Mouse (Mus musculus) MEL (cell line): ENCODE results near the gene Magel2. TPM values are rescaled to one million over a fixed set of nuclear protein-coding genes. Genes with fewer than 3 reads are reported as not detected.

Experiments
- DNase-seq: peaks from one replicate; pipeline ENCODE4 v3.0.0; 2011; ENCODE audit warnings: low read depth, low spot score
- H3K27ac ChIP-seq: 2 replicates; pipeline ENCODE4 v1.5.1; 2012; ENCODE audit warnings: low read depth, mild to moderate bottlenecking, control low read depth, low read length, moderate library complexity; ENCODE audit not compliant: control insufficient read depth
- H3K27me3 ChIP-seq, 2 experiments: fragments of 150-350 bp in 1 of 2; sonication (generic) in 1 of 2; 2 replicates each; pipeline ENCODE4 v1.6.1; 2012; ENCODE audit warnings: low read length in 2 of 2, mild to moderate bottlenecking in 2 of 2, improper control_type of control experiment in 1 of 2, moderate library complexity in 1 of 2; ENCODE audit not compliant: insufficient read depth in 2 of 2, control insufficient read depth in 1 of 2
- H3K36me3 ChIP-seq, 2 experiments: 2 replicates each; pipeline ENCODE4 v1.6.1; 2012 to 2014; ENCODE audit warnings: low read length in 2 of 2, improper control_type of control experiment in 1 of 2, inconsistent platforms in 1 of 2, mild to moderate bottlenecking in 1 of 2; ENCODE audit not compliant: insufficient read depth in 2 of 2, control insufficient read depth in 1 of 2
- H3K4me1 ChIP-seq, 2 experiments: fragments of 150-350 bp in 1 of 2; sonication (generic) in 1 of 2; 2 replicates each; pipeline ENCODE4 v1.6.1; 2012; ENCODE audit warnings: low read length in 2 of 2, improper control_type of control experiment in 1 of 2, mild to moderate bottlenecking in 1 of 2; ENCODE audit not compliant: insufficient read depth in 2 of 2, control insufficient read depth in 1 of 2
- H3K4me3 ChIP-seq, 2 experiments: fragments of 150-350 bp in 1 of 2; sonication (generic) in 1 of 2; 2 replicates each; pipeline ENCODE4 v1.5.1; 2012; ENCODE audit warnings: low read depth in 2 of 2, low read length in 2 of 2, mild to moderate bottlenecking in 2 of 2, moderate library complexity in 2 of 2, control low read depth in 1 of 2, improper control_type of control experiment in 1 of 2; ENCODE audit not compliant: control insufficient read depth in 1 of 2, insufficient read depth in 1 of 2
- H3K79me2 ChIP-seq: 2 replicates; pipeline ENCODE4 v1.6.1; 2012; ENCODE audit warnings: mild to moderate bottlenecking, low read length, moderate library complexity; ENCODE audit not compliant: control insufficient read depth, poor library complexity, insufficient read depth
- H3K9ac ChIP-seq: 2 replicates; pipeline ENCODE4 v1.6.1; 2012; ENCODE audit warnings: low read depth, mild to moderate bottlenecking, control low read depth, low read length, moderate library complexity; ENCODE audit not compliant: control insufficient read depth, poor library complexity, severe bottlenecking
- H3K9me3 ChIP-seq: fragments of 150-350 bp; sonication (generic); replicated peaks from 2 replicates; pipeline ENCODE4 v1.6.1; 2012; ENCODE audit warnings: mild to moderate bottlenecking, low read length, improper control_type of control experiment, moderate library complexity; ENCODE audit not compliant: insufficient read depth
- CHD1 ChIP-seq: IDR thresholded peaks from 2 replicates; pipeline ENCODE4 v1.6.1; 2012; ENCODE audit warnings: low read depth, mild to moderate bottlenecking, inconsistent platforms, low read length, improper control_type of control experiment
- CTCF ChIP-seq, 3 experiments: IDR thresholded peaks in 2 of 3; conservative IDR thresholded peaks in 1 of 3; 2 replicates each; pipeline ENCODE4 v1.5.1; 2011 to 2012; ENCODE audit warnings: low read length in 3 of 3, low read depth in 2 of 3, mild to moderate bottlenecking in 2 of 3, improper control_type of control experiment in 1 of 3, inconsistent platforms in 1 of 3, mixed read lengths in 1 of 3, moderate library complexity in 1 of 3; ENCODE audit not compliant: control insufficient read depth in 1 of 3, insufficient read depth in 1 of 3, poor library complexity in 1 of 3, severe bottlenecking in 1 of 3
- E2F4 ChIP-seq: IDR thresholded peaks from 2 replicates; pipeline ENCODE4 v1.6.1; 2011; ENCODE audit warnings: low read depth, low read length, improper control_type of control experiment, borderline replicate concordance
- EP300 ChIP-seq, 2 experiments: IDR thresholded peaks; 2 replicates each; pipeline ENCODE4 v1.6.1; 2011; ENCODE audit warnings: improper control_type of control experiment in 2 of 2, low read length in 2 of 2, low read depth in 1 of 2, mild to moderate bottlenecking in 1 of 2
- GATA1 ChIP-seq: IDR thresholded peaks from 2 replicates; pipeline ENCODE4 v1.6.1; 2011; ENCODE audit warnings: low read depth, low read length, improper control_type of control experiment
- MAZ ChIP-seq: IDR thresholded peaks from 2 replicates; pipeline ENCODE4 v1.6.1; 2012; ENCODE audit warnings: low read depth, mild to moderate bottlenecking, inconsistent platforms, low read length, improper control_type of control experiment
- MEF2A ChIP-seq: IDR thresholded peaks from 2 replicates; pipeline ENCODE4 v1.6.1; 2014; ENCODE audit warnings: low read depth, mild to moderate bottlenecking, inconsistent platforms, low read length, improper control_type of control experiment; ENCODE audit not compliant: poor library complexity, insufficient replicate concordance, severe bottlenecking; ENCODE audit errors: extremely low read depth
- MXI1 ChIP-seq: IDR thresholded peaks from 2 replicates; pipeline ENCODE4 v1.6.1; 2011; ENCODE audit warnings: mild to moderate bottlenecking, low read depth, low read length, improper control_type of control experiment
- NELFE ChIP-seq: IDR thresholded peaks from 2 replicates; pipeline ENCODE4 v1.6.1; 2011; ENCODE audit warnings: low read depth, low read length, improper control_type of control experiment
- NRF1 ChIP-seq: IDR thresholded peaks from 2 replicates; pipeline ENCODE4 v1.6.1; 2014; ENCODE audit warnings: low read depth, mild to moderate bottlenecking, inconsistent platforms, low read length, improper control_type of control experiment, moderate library complexity; ENCODE audit not compliant: poor library complexity, insufficient read depth, severe bottlenecking
- POLR2AphosphoS2 ChIP-seq: IDR thresholded peaks from 2 replicates; pipeline ENCODE4 v1.6.1; 2011; ENCODE audit warnings: low read length, improper control_type of control experiment
- POLR2AphosphoS5 ChIP-seq: IDR thresholded peaks from 2 replicates; pipeline ENCODE4 v1.6.1; 2012; ENCODE audit warnings: low read depth, borderline replicate concordance, mild to moderate bottlenecking, inconsistent platforms, low read length, moderate library complexity, mixed read lengths
- RAD21 ChIP-seq: IDR thresholded peaks from 2 replicates; pipeline ENCODE4 v1.6.1; 2011; ENCODE audit warnings: mild to moderate bottlenecking, low read depth, low read length, improper control_type of control experiment
- SMC3 ChIP-seq: IDR thresholded peaks from 2 replicates; pipeline ENCODE4 v1.6.1; 2011; ENCODE audit warnings: low read depth, low read length, improper control_type of control experiment
- TBP ChIP-seq: IDR thresholded peaks from 2 replicates; pipeline ENCODE4 v1.8.0; 2011; ENCODE audit warnings: low read depth, low read length, improper control_type of control experiment
- TCF12 ChIP-seq: IDR thresholded peaks from 2 replicates; pipeline ENCODE4 v1.6.1; 2014; ENCODE audit warnings: low read depth, mild to moderate bottlenecking, inconsistent platforms, low read length, improper control_type of control experiment, moderate library complexity
- USF1 ChIP-seq: IDR thresholded peaks from 2 replicates; pipeline ENCODE4 v1.6.1; 2014; ENCODE audit warnings: low read depth, mild to moderate bottlenecking, inconsistent platforms, low read length, improper control_type of control experiment, moderate library complexity
- ZMIZ1 ChIP-seq: IDR thresholded peaks from 2 replicates; pipeline ENCODE4 v1.6.1; 2012; ENCODE audit warnings: low read depth, mild to moderate bottlenecking, inconsistent platforms, low read length, improper control_type of control experiment, moderate library complexity
- polyA plus RNA-seq, 2 experiments: library from polyadenylated mRNA; stranded (reverse) in 1 of 2; unstranded in 1 of 2; fragments of >175 nt in 1 of 2; fragments of >200 nt in 1 of 2; gene quantifications; 2 replicates each; pipeline versions ENCODE4 v1.2.1 to v1.2.4; 2012; ENCODE audit warnings: low replicate concordance in 2 of 2, low read depth in 1 of 2; ENCODE audit not compliant: insufficient read length in 2 of 2, insufficient read depth in 1 of 2, missing spikeins in 1 of 2
- total RNA-seq: library from RNA; depleted of rRNA; stranded (reverse); fragments of 300-350 nt; gene quantifications from 2 replicates; pipeline ENCODE4 v1.2.3, GENCODE M21; 2012

Gene Magel2
- total and polyA plus RNA-seq, 3 experiments, result not detected

DNA sequence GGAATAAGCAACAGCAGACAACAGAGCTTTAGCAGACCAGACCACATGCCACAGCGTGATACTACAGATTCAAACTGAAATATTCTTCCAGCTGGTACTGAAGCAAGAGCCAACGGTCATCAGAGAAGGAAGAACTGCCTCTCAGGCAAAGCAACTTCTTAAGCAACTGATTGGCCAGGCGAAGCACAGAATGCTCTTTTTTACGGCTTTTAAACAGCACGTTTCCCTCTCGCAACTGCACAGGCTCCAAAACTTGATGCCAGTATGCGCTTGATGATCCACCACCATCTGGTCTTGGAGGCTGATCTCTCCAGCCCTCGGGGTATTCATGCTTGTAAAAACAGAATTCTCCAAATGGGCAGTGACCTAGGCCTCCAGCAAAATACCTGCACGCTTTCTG is 41.5 kb downstream of the Magel2 start:
- Histone ChIP-seq H3K9ac (no peak overlapping the region), H3K4me3 (no peak overlapping the region), H3K79me2 (no peaks in the 10 kb centered on the region), H3K27ac (no peak overlapping the region), H3K4me1 (no peaks in the 10 kb centered on the region), H3K36me3 (no peaks in the 10 kb centered on the region), H3K9me3 (no peaks in the 10 kb centered on the region), H3K27me3 (no peaks in the 10 kb centered on the region)
- DNase-seq, result no peak
- TF ChIP-seq USF1 (no peak), CTCF (IDR thresholded peaks at IDR 0.05 in 2 of 3, conservative IDR thresholded peaks at IDR 0.05 in 1 of 3; ENCODE audit: control insufficient read depth in 1 of 3, insufficient read depth in 1 of 3, low read depth in 2 of 3, low read length in 3 of 3, poor library complexity in 1 of 3, severe bottlenecking in 1 of 3) (no peak)

DNA sequence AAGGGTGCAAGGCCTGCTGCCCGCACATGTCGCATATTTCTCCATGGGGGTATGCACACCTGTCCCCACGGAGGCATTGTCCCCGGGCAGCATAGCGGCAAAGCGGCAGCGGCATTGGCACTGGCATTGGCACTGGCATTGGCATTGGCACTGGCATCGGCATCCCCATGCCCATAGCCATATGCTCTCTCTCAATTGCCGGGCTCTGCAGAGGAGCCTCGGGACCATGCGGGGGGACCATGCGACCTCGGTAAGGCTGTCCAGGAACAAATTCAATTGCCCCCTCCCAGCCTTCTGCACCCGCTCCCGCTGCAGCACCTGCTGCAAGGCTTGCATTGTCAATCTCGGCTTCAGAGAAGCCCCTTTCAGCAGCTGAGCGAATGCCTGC is 42.3 kb downstream of the Magel2 start:
- H3K79me2 ChIP-seq, result no peaks in the 10 kb centered on the region
- TF ChIP-seq TCF12 (no peak), POLR2AphosphoS5 (no peak), NRF1 (no peak), E2F4 (no peak), ZMIZ1 (no peak)
- no peaks in the 10 kb centered on the region for H3K9me3 ChIP-seq
- no peak overlapping the region for H3K9ac ChIP-seq
- no peak for DNase-seq
- H3K36me3 ChIP-seq, result no peaks in the 10 kb centered on the region
- H3K4me1 ChIP-seq, result no peaks in the 10 kb centered on the region
- H3K27me3 ChIP-seq, result no peaks in the 10 kb centered on the region
- H3K27ac ChIP-seq, result no peak overlapping the region
- H3K4me3 ChIP-seq, result no peak overlapping the region

DNA sequence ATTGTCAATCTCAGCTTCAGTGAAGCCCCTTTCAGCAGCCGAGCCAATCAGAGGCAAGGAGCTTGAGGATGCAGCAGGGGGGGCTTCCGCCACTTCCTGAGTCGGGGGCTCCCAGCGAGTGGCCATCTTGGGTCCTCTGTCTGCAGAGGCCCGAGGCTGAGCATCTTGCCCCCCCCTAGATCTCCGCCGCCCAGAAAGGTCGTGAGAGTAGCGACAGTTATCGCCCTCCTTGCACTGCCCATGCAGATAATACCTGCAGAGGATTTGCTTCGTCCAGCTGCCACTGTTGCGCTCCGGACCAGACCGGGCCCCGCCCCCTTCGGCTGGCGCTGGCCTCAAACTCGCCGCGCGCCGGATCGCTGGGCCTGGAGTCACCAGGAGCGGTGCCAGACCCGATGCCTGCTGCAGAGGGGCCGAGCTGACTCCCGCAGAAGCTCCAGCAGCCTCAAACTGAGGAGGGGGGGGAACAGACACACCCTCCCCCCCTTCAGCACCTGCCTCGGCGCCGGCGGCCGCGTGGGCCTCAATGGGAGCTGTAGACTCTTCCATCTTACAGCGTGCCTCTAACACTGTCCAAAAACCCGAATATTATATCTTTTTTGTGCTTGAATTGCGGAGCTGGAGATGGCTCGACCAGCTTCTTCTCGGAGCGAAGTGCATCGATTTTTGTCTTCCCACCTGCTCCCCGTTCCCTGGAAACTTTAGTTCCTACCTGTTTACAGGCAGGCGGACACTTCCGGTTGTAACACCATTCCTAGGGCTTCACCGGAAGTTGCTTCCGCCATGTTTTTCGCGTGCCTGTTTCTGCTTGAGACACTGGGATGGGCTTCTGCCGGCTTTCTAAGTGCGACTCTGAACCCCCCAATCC is 42.9 kb downstream of the Magel2 start, which contains the start of gene Mkrn3:
TSS of gene Mkrn3 (minus strand) at position 647 of the 868 bp plus-strand sequence.
- H3K4me1 ChIP-seq, result no peaks in the 10 kb centered on the region
- H3K36me3 ChIP-seq, result no peaks in the 10 kb centered on the region
- no peak within 1 kb of the TSS for H3K27ac ChIP-seq
- H3K9ac ChIP-seq, result no peak within 1 kb of the TSS
- H3K79me2 ChIP-seq, result no peaks in the 10 kb centered on the region
- no peak within 1 kb of the TSS for H3K4me3 ChIP-seq
- H3K27me3 ChIP-seq, result no peaks in the 10 kb centered on the region
- no peak for DNase-seq
- H3K9me3 ChIP-seq, result no peaks in the 10 kb centered on the region
- TF ChIP-seq POLR2AphosphoS5 (no peak), MEF2A (no peak), EP300 (IDR thresholded peaks at IDR 0.05; ENCODE audit: low read depth in 1 of 2, low read length in 2 of 2) (no peak), TBP (no peak), MXI1 (no peak), RAD21 (no peak), GATA1 (no peak), CTCF (IDR thresholded peaks at IDR 0.05 in 2 of 3, conservative IDR thresholded peaks at IDR 0.05 in 1 of 3; ENCODE audit: control insufficient read depth in 1 of 3, insufficient read depth in 1 of 3, low read depth in 2 of 3, low read length in 3 of 3, poor library complexity in 1 of 3, severe bottlenecking in 1 of 3) (no peak), CHD1 (no peak), NRF1 (no peak), MAZ (no peak), USF1 (no peak), POLR2AphosphoS2 (no peak), SMC3 (no peak), NELFE (no peak)
